8 mouse cellular contexts compared by ENCODE assay signal in genomic region chr17:90088314-90088650, GRCm38 (mm10).
DNase-seq lines count a peak whose midpoint lies in the region; ATAC-seq lines count a peak whose summit lies in the region.

No protein-coding gene starts in this region.

- no peak overlapping the region for H3K9ac ChIP-seq in intestine, embryonic 15.5 days
- peak overlapping the region; percentile 64 for H3K9ac ChIP-seq in midbrain, embryonic 13.5 days (replicated peaks)

- intact Hi-C loops in gastrocnemius, postnatal 36 days (cut with DNase I): no loop called here

- peak overlapping the region; percentile 30 for H3K4me3 ChIP-seq in intestine, embryonic 15.5 days (replicated peaks)
- peak overlapping the region; percentile 48 for H3K4me3 ChIP-seq in limb, embryonic 10.5 days
- H3K4me3 ChIP-seq in midbrain, embryonic 13.5 days (replicated peaks): peak overlapping the region; percentile 37

- H3K27me3 ChIP-seq in intestine, embryonic 15.5 days (replicated peaks): no peaks in the 10 kb centered on the region
- no peaks in the 10 kb centered on the region for H3K27me3 ChIP-seq in limb, embryonic 10.5 days (ENCODE audit: low read depth, poor library complexity, severe bottlenecking)
- no peaks in the 10 kb centered on the region for H3K27me3 ChIP-seq in midbrain, embryonic 13.5 days
- H3K27me3 ChIP-seq in splenic B cell, adult 2 months (ENCODE audit: control insufficient read depth, insufficient read depth, low read length, poor library complexity, severe bottlenecking): no peaks in the 10 kb centered on the region

- H3K36me3 ChIP-seq in intestine, embryonic 15.5 days: no peaks in the 10 kb centered on the region
- no peaks in the 10 kb centered on the region for H3K36me3 ChIP-seq in limb, embryonic 10.5 days
- no peaks in the 10 kb centered on the region for H3K36me3 ChIP-seq in midbrain, embryonic 13.5 days
- H3K36me3 ChIP-seq in splenic B cell, adult 2 months (ENCODE audit: control insufficient read depth, insufficient read depth, low read length, poor library complexity, severe bottlenecking): no peaks in the 10 kb centered on the region

- DNase-seq in adrenal gland, postnatal 14 days: peak; percentile 74
- DNase-seq in embryo, embryonic 11 days: peak; percentile 90
- peak; percentile 31 to 40 for DNase-seq in gastrocnemius, postnatal 36 days
- peak; percentile 76 for DNase-seq in limb, embryonic 10.5 days (ENCODE audit: low spot score)
- DNase-seq in splenic B cell, adult 2 months (ENCODE audit: low read depth, low spot score): peak; percentile 42
- DNase-seq in T-cell, adult 2 months (ENCODE audit: low spot score): no peak

- H3K27ac ChIP-seq in intestine, embryonic 15.5 days: no peak overlapping the region
- H3K27ac ChIP-seq in limb, embryonic 10.5 days: peak overlapping the region; percentile 61
- H3K27ac ChIP-seq in midbrain, embryonic 13.5 days: peak overlapping the region; percentile 86

- H3K4me2 ChIP-seq in intestine, embryonic 15.5 days (replicated peaks): peak overlapping the region; percentile 69
- peak overlapping the region; percentile 56 for H3K4me2 ChIP-seq in midbrain, embryonic 13.5 days (replicated peaks)

- no peaks in the 10 kb centered on the region for H3K9me3 ChIP-seq in intestine, embryonic 15.5 days
- no peaks in the 10 kb centered on the region for H3K9me3 ChIP-seq in limb, embryonic 10.5 days (replicated peaks)
- H3K9me3 ChIP-seq in midbrain, embryonic 13.5 days: no peaks in the 10 kb centered on the region

- peak; percentile 100 for ATAC-seq in intestine, embryonic 15.5 days
- ATAC-seq in midbrain, embryonic 13.5 days: peak; percentile 100

- H3K4me1 ChIP-seq in intestine, embryonic 15.5 days (replicated peaks): 0 out of 2 replicates have a peak, but pooled peaks cover 3% of the 10 kb centered on the region
- H3K4me1 ChIP-seq in limb, embryonic 10.5 days: peaks cover 5% of the 10 kb centered on the region; the same call in 1 of the 2 replicates
- peaks cover 14% of the 10 kb centered on the region for H3K4me1 ChIP-seq in midbrain, embryonic 13.5 days (replicated peaks)

- 4% methylated on average over 12 of the region's 12 CpGs for WGBS in intestine, embryonic 15.5 days
- WGBS in limb, embryonic 10.5 days: 2% methylated on average over 12 of the region's 12 CpGs
- WGBS in midbrain, embryonic 13.5 days: 1% methylated on average over 12 of the region's 12 CpGs
